Mouse (Mus musculus) right cerebral cortex, postnatal 25 days (tissue): ENCODE measurements at regions not wholly inside any gene's neighbourhood (a gene's known extent, or its start where the extent isn't known, plus 50 kb on each side); places are given as distances from the start of the nearest gene placed in this dataset.
"Not testable (repeated sequence)": the region's sequence is repeated elsewhere in the genome, so short reads cannot be mapped to it uniquely, and the experiment has no call there.

ENCODE experiments used
- DNase-seq: peaks from one replicate; pipeline ENCODE4 v3.0.0; 2022

DNA sequence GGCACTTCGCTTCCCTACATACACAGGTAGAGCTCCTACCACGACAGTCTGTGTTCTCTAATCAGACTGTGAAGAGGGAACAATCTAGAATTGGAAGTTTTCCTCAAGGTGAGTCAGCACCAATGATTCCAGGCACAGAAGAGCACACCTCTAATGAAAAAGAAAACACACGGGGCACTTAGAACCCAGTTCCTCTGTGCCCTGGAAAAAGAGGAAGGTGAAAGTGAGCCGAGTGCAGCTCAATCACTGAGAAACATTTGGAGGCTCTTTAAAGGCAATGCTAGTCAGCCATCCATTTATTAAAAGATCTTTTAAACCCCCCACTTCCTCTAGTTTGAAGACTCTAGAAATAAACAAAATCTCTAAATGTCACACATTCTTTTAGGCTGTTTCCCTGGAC lies 108.4 kb upstream of the Adgrl2 start:
- no peak for DNase-seq

- DNase-seq: no peak
Measured at GRCm38 (mm10) chr3:149097026-149097425, 106.7 kb upstream of the Adgrl2 start.

DNA sequence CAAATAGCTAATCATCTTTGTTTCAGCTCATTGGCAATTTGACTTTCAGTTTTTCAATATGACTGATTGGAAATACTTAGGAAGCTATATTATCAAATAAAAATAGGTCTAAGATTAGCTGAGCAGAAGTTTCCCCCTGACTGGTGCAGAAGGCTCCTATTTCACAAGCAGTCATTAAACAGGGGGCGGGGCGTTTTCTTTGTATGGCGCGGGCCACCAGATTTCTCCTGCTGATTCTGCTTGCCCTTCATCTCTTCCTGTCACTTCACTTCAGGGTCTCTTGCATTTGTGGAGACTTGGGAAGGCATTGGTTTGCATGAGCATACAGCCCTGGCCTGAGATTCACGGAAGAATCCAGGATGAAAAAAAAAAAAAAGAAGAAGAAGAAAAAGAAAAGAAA lies 102.3 kb upstream of the Adgrl2 start:
- DNase-seq: no peak

DNA sequence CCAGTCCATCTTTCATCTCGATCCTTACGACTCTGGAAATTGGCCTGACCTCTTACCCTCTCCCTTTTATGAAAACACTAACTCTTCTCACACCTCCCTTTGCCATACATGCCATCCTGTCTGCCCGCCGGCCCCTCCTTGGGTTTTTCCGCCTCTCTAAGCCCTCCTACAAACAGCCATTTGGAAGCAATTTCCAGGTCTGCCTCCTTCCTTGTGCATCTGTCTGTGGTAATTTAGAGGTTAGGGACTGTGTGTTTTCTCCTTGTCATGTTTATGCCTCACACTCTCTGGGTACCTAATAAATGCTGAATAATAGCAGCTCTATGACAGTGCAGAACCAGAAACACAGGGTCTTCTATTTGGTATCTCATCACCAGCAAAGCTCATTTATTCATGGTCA lies 99.7 kb upstream of the Adgrl2 start:
- DNase-seq: no peak

GRCm38 (mm10) chr3:149088621-149089128 lies 98.3 kb upstream of the Adgrl2 start:
- DNase-seq: no peak

DNA sequence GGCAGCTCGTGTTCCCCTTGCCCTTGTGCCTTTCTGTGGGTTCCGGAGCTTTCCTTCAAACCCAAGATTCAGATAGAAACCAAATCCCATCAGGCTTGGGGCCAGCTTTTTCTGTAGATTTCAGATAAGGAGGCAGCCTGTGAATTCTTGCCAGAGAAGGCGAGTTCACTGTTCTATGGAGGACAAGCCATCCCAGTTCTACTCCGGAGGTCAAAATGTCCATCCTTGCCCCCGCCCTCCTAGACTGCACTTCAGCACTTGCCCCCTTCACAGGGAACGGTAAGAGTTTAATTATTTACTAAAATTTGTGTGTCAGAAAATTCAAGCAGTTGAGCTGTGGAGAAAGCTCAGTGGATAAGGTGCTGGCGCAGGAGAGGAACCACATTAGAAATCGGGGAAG lies 97.1 kb upstream of the Adgrl2 start:
- no peak for DNase-seq

DNA sequence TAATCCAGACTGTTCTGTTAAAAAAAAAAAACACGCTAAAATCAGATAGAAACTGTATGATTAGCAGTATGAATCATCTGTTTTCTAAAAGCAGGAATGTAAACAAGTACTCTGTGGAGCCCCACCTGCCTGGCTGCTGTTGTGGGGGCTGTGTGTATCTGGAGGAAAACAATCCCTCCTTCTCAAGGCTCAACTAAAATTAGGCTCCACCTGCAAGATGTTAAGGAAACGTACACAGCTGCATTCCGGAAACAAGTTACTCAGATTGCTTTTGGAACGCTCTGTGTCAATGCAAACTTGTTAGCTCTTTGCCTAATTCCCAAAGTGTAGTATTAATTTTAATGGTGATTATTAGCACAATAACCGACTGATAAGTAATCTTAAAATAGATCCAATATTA lies 96.3 kb upstream of the Adgrl2 start:
- DNase-seq: no peak

DNA sequence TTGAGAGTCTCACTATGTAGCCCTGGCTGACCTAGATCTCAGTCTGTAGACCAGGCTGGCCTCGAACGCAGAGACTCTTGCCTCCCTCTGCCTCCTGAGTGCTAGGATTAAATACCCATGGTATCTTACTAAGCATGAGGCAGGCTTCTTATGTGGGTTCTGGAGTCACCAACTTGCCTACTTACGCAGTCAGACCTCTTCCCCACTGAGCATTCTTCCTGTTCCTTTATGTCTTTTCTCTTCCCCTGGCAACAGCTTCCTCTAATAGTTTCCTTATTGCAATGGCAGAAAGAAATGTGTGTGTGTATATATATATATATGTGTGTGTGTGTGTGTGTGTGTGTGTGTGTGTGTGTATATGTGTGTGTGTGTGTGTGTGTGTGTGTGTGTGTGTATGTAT lies 95.7 kb upstream of the Adgrl2 start:
- DNase-seq: no peak

DNA sequence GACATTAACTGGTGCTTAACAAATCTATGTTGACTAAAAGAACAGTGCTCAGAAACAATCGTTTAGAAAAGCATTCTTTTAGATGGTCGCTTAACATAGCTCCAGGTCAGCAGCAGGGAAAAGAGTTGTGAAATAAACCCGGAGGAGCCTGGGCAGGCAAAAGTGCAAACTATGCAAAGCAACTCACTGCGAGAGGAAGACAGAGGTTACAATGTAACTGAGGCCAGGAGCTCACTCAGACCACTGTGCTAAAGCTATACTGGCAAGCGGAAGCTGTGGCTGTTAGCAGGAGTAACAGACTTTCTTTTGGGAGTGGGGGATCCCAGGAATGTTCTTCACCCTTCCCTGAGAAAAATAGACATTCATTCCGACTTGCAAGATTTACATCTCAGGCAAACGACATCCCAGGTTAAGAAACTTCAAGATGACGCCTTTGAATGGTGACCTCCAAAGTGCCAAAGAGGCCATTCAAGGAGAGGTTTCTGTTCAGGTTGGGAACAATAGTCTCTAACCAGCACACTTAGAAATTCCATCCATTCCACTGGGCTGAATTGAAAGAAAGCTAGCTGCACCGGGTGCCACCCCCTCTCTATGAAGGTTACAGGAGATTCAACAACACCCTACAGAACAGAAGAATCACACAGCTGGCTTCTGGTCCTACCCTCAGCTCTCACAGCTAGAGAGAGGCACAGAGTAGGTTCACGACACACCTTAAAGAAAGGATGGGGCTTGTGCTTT lies 94.7 kb upstream of the Adgrl2 start:
- no peak for DNase-seq

GRCm38 (mm10) chr3:149083391-149083790 lies 93.0 kb upstream of the Adgrl2 start:
- no peak for DNase-seq

- DNase-seq: no peak
Measured at GRCm38 (mm10) chr3:149078881-149079280, 88.5 kb upstream of the Adgrl2 start.

- DNase-seq: no peak
Measured at GRCm38 (mm10) chr3:149076928-149077551, 86.7 kb upstream of the Adgrl2 start.

GRCm38 (mm10) chr3:149075488-149075851 lies 85.1 kb upstream of the Adgrl2 start:
- no peak for DNase-seq

GRCm38 (mm10) chr3:149074658-149075487 lies 84.5 kb upstream of the Adgrl2 start:
- DNase-seq: no peak

GRCm38 (mm10) chr3:149070201-149070600 lies 79.8 kb upstream of the Adgrl2 start:
- no peak for DNase-seq

DNA sequence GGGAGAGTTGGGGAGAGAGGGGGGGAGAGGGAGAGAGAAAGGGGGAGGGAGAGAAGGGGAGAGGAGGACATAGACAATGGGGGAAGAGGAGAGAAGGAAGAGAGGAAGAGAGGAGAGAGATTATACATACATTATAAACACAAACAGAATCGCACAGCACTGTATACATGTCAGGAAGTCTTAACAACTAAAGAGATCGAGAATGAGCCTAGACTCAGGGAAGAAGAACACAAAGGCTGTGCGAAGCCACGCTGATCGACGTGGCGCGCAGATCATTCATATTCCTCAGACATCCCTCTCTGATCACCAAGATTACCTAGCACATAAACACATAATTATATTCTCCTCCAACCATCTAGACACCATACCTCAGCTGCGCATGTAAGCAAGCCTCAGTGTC lies 79.1 kb upstream of the Adgrl2 start:
- no peak for DNase-seq

DNA sequence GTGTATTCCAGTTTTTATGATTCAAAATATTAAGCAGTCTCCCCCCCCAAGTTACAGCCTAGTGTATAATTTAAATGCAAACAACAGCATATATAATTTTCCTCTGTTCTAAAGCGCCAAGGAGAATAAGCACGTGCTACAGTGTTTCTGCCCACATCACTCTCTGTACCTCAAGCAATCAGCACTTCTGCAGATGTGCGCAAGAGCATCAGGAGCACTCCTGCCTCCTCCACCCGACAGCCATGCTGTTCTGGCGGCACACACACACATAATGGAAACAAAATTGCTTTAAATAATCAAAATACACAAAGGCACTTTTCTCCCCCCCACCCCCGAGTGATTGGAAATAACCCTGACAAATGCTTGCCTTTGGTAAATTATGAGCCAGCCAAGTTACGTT lies 78.5 kb upstream of the Adgrl2 start:
- DNase-seq: no peak

DNA sequence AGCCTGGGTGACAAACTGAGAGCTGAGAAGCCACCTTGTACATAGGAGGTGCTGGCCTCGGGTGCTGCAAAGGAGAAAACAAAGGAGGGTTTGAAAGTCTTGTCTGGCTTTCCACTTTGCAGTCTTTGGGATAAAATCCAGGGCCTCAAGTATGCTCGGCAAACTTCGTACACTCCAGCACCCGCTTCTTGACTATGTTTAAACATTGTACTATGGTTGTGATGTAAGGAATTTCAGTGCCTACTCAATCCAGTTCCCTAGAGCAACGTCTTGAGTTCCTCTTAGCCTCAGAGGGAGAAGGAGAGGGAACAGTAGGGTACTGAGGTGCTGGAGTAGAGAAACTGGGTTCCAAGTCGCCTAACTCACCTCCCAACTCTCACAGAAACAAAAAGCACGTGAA lies 77.4 kb upstream of the Adgrl2 start:
- no peak for DNase-seq

GRCm38 (mm10) chr3:149055077-149055476 lies 64.7 kb upstream of the Adgrl2 start:
- DNase-seq: no peak

DNA sequence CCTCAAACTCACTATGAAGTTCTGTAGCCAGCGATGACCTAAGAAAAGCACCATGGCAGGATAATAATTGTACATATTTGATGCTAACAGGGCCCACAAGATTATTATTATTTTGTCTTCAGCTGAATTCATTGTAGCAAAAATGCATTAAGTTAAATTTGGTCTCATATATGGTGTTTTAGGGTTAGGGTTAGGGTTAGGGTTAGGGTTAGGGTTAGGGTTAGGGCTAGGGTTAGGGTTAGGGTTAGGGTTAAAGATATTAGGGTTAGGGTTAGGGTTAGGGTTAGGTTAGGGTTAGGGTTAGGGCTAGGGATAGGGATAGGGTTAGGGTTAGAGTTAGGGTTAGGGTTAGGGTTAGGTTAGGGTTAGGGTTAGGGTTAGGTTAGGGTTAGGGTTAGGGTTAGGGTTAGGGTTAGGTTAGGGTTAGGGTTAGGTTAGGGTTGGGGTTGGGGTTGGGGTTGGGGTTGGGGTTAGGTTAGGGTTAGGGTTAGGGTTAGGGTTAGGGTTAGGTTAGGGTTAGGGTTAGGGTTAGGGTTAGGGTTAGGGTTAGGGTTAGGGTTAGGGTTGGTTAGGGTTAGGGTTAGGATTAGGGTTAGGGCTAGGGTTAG lies 62.0 kb upstream of the Adgrl2 start:
- DNase-seq: not testable (repeated sequence)

- no peak for DNase-seq
Measured at GRCm38 (mm10) chr3:149045343-149045742, 55.0 kb upstream of the Adgrl2 start.

GRCm38 (mm10) chr3:149043901-149044300 lies 53.5 kb upstream of the Adgrl2 start:
- no peak for DNase-seq

DNA sequence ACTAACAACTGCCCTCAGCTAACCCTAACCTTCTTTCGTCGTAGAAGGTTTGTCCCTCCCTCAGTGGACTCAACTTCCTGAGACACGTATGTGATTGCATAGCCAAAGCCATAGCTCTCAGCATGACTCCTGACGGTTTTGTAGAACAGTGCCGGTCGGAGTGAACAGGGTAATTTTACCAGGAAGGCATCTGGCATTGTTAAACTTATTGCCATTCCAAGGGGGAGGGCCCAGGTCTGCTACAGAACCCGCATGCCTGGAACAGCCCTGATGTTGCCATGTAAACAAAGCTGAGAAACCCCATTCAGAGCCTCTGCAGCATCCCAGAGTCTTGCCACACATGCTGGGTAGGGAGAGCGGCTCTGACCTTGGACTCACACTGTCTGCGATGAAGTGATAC lies 52.2 kb upstream of the Adgrl2 start:
- no peak for DNase-seq
